Mouse (Mus musculus): ENCODE results near the gene Acyp1. TPM values are rescaled to one million over a fixed set of nuclear protein-coding genes. Genes with fewer than 3 reads are reported as not detected.

The Acyp1 gene
- total RNA-seq, 2 experiments from 2014 or later, result 32.9 to 37.4 TPM

GRCm38 (mm10) chr12:85280845-85281651 lies 7.2 kb downstream of the Acyp1 start:
- DNase-seq (ENCODE audit: extremely low spot score in 1 of 2, low spot score in 2 of 2), result no peak
- intact Hi-C loops (cut with DNase I), result loop anchor here (1.0 kb wide), 1 partner anchor 7 kb away; the partner anchor contains the start of genes Acyp1 and Zc2hc1c
- H3K27ac ChIP-seq, result no peak overlapping the region
- TF ChIP-seq CTCF (IDR thresholded peaks at IDR 0.05), result no peak
- no peak overlapping the region for H3K4me3 ChIP-seq

GRCm38 (mm10) chr12:85280105-85280844 lies 8.0 kb downstream of the Acyp1 start:
- peak overlapping the region; percentile 89 for H3K27ac ChIP-seq
- no peak for TF ChIP-seq CTCF (IDR thresholded peaks at IDR 0.05)
- intact Hi-C loops (cut with DNase I), result loop anchor here (1.0 kb wide), 1 partner anchor 8 kb away; the partner anchor contains the start of genes Acyp1 and Zc2hc1c
- DNase-seq (ENCODE audit: extremely low spot score in 1 of 2, low spot score in 2 of 2), result peak; percentile 96 to 97
- peak overlapping the region; percentile 67 for H3K4me3 ChIP-seq

GRCm38 (mm10) chr12:85279396-85280080 lies 8.7 kb downstream of the Acyp1 start:
- DNase-seq (ENCODE audit: extremely low spot score in 1 of 2, low spot score in 2 of 2), result no peak
- no peak for TF ChIP-seq CTCF (IDR thresholded peaks at IDR 0.05)
- Histone ChIP-seq H3K27ac (peak overlapping the region; percentile 89), H3K4me3 (peak overlapping the region; percentile 67)
- intact Hi-C loops (cut with DNase I), result loop anchor here (1.0 kb wide), 1 partner anchor 9 kb away; the partner anchor contains the start of genes Acyp1 and Zc2hc1c

- TF ChIP-seq CTCF (IDR thresholded peaks at IDR 0.05), result no peak
- Histone ChIP-seq H3K27ac (no peak overlapping the region), H3K4me3 (no peak overlapping the region)
- intact Hi-C loops (cut with DNase I), result no loop called here
- DNase-seq (ENCODE audit: extremely low spot score in 1 of 2, low spot score in 2 of 2), result no peak
Observed at GRCm38 (mm10) chr12:85278919-85279318, 9.3 kb downstream of the Acyp1 start.

GRCm38 (mm10) chr12:85276273-85276672 lies 12.0 kb downstream of the Acyp1 start:
- DNase-seq (ENCODE audit: extremely low spot score in 1 of 2, low spot score in 2 of 2), result no peak
- intact Hi-C loops (cut with DNase I), result no loop called here
- TF ChIP-seq CTCF (IDR thresholded peaks at IDR 0.05), result no peak

GRCm38 (mm10) chr12:85273508-85273907 lies 14.7 kb downstream of the Acyp1 start:
- DNase-seq (ENCODE audit: extremely low spot score in 1 of 2, low spot score in 2 of 2), result no peak
- Histone ChIP-seq H3K27ac (no peak overlapping the region), H3K4me3 (no peak overlapping the region)
- no peak for TF ChIP-seq CTCF (IDR thresholded peaks at IDR 0.05)
- intact Hi-C loops (cut with DNase I), result no loop called here

More at GRCm38 (mm10) chr12:85276273-85276672, 12.0 kb downstream of the Acyp1 start:
- Histone ChIP-seq H3K4me3 (no peak overlapping the region), H3K27ac (no peak overlapping the region)

GRCm38 (mm10) chr12:85271843-85272206 lies 16.4 kb downstream of the Acyp1 start:
- Histone ChIP-seq H3K27ac (no peak overlapping the region), H3K4me3 (no peak overlapping the region)
- intact Hi-C loops (cut with DNase I), result no loop called here
- DNase-seq (ENCODE audit: extremely low spot score in 1 of 2, low spot score in 2 of 2), result no peak
- no peak for TF ChIP-seq CTCF (IDR thresholded peaks at IDR 0.05)

GRCm38 (mm10) chr12:85271132-85271842 lies 17.0 kb downstream of the Acyp1 start:
- TF ChIP-seq CTCF (IDR thresholded peaks at IDR 0.05), result no peak
- intact Hi-C loops (cut with DNase I), result no loop called here

GRCm38 (mm10) chr12:85270319-85270718 lies 17.9 kb downstream of the Acyp1 start, which contains the start of gene Mlh3:
Gene Mlh3, minus strand, starts transcription at chr12:85270599.
- peak; percentile 87 to 89 for DNase-seq (ENCODE audit: extremely low spot score in 1 of 2, low spot score in 2 of 2)
- Histone ChIP-seq H3K4me3 (peak within 1 kb of the TSS; percentile 78), H3K27ac (peak within 1 kb of the TSS; percentile 84)
- intact Hi-C loops (cut with DNase I), result no loop called here
- peak; percentile 43 for TF ChIP-seq CTCF (IDR thresholded peaks at IDR 0.05)

More at GRCm38 (mm10) chr12:85271132-85271842, 17.0 kb downstream of the Acyp1 start:
- Histone ChIP-seq H3K4me3 (no peak overlapping the region), H3K27ac (no peak overlapping the region)
- DNase-seq (ENCODE audit: extremely low spot score in 1 of 2, low spot score in 2 of 2), result no peak

- no peak for TF ChIP-seq CTCF (IDR thresholded peaks at IDR 0.05)
- no peak for DNase-seq (ENCODE audit: extremely low spot score in 1 of 2, low spot score in 2 of 2)
- intact Hi-C loops (cut with DNase I), result no loop called here
- peak overlapping the region; percentile 78 for H3K4me3 ChIP-seq
- H3K27ac ChIP-seq, result peak overlapping the region; percentile 84
Observed at GRCm38 (mm10) chr12:85269821-85270220, 18.4 kb downstream of the Acyp1 start.

GRCm38 (mm10) chr12:85266248-85266647 lies 22.0 kb downstream of the Acyp1 start:
- no peak overlapping the region for H3K4me3 ChIP-seq
- DNase-seq (ENCODE audit: extremely low spot score in 1 of 2, low spot score in 2 of 2), result no peak
- intact Hi-C loops (cut with DNase I), result no loop called here
- TF ChIP-seq CTCF (IDR thresholded peaks at IDR 0.05), result no peak
- H3K27ac ChIP-seq, result no peak overlapping the region

All from left cerebral cortex, adult 2 months (tissue).